Mouse (Mus musculus) neutrophil, adult 83 days (primary cell): ENCODE data around the gene 9230102O04Rik. TPM values are rescaled to one million over a fixed set of nuclear protein-coding genes. Genes with fewer than 3 reads are reported as not detected.

ENCODE experiments used
- total RNA-seq, 2 experiments: library from RNA; stranded (reverse); gene quantifications; one replicate each; pipeline ENCODE4 v1.2.4; 2023

The 9230102O04Rik gene
- not detected for total RNA-seq

GRCm38 (mm10) chr2:9888913-9889650, at the start of gene 9230102O04Rik:
Gene 9230102O04Rik (minus strand): TSS chr2:9889540.

GRCm38 (mm10) chr2:9889651-9890183, 377 bp upstream of the 9230102O04Rik start, which contains the start of gene Gata3:
Gene Gata3 (minus strand): TSS chr2:9890034.

GRCm38 (mm10) chr2:9881051-9881591, 8.2 kb downstream of the 9230102O04Rik start, which contains the start of gene 4930412O13Rik:
Gene 4930412O13Rik (plus strand): TSS chr2:9881252.

Other genes starting within 250 kb of the 9230102O04Rik start
- gene 4930412O13Rik, start 8.3 kb downstream of the 9230102O04Rik start, total RNA-seq: not detected
- 1 to 10 TPM in 1 of 2 experiments, under 1 TPM in 1; 0.77 to 2.1 TPM for gene Gata3, start 494 bp upstream of the 9230102O04Rik start, total RNA-seq
- gene Taf3, start 159.1 kb upstream of the 9230102O04Rik start, total RNA-seq: 10 to 100 TPM in 1 of 2 experiments, 1 to 10 TPM in 1; 9.5 to 10.2 TPM
- gene Atp5c1, start 191.0 kb upstream of the 9230102O04Rik start, total RNA-seq: 100 to 1,000 TPM; 115 to 116 TPM
- gene Kin, start 191.1 kb upstream of the 9230102O04Rik start, total RNA-seq: 10 to 100 TPM; 15.8 to 17.9 TPM
- gene Itih2, start 241.9 kb upstream of the 9230102O04Rik start, total RNA-seq: not detected